Mouse (Mus musculus): ENCODE results near the gene Stx1b.

GRCm38 (mm10) chr7:127768997-127769593 is 55.3 kb downstream of the Stx1b start:
- no peak for TF ChIP-seq CTCF (IDR thresholded peaks at IDR 0.05; ENCODE audit: low read depth)
- TF ChIP-seq EP300 (IDR thresholded peaks at IDR 0.05; ENCODE audit: low read depth) = no peak

All from liver, embryonic 14.5 days (tissue).